Mouse (Mus musculus) cerebellum, postnatal 25 days (tissue): ENCODE measurements around the gene Ednra.

Source experiments
- DNase-seq, 2 experiments: peaks; one replicate each; pipeline ENCODE4 v3.0.0; 2021; ENCODE audit warnings: mixed read lengths in 2 of 2

Ednra gene

GRCm38 (mm10) chr8:77724046-77724930, at the start of gene Ednra:
TSS of gene Ednra (minus strand) at chr8:77724464.
- peak in 1 of 2 experiments; percentile 22 for DNase-seq

DNA sequence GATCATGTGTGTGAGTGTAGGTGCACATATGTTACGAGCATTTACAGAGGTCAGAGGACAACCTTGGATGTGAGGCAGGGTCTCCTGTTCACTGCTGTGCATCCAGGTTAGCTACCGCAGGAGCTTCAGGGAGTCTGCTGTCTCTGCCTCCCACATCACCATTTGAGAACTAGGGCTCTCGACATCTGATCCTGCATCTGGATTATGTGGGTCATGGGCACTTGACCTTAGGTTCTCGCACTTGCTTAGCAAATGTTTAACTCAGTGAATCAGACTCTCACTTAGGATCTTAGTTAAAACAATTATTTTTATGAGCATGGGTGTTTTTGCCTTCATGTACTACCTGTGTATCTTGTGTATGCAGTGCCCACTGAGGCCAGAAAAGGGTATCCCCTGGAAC, 49.6 kb upstream of the Ednra start:
- no peak for DNase-seq

DNA sequence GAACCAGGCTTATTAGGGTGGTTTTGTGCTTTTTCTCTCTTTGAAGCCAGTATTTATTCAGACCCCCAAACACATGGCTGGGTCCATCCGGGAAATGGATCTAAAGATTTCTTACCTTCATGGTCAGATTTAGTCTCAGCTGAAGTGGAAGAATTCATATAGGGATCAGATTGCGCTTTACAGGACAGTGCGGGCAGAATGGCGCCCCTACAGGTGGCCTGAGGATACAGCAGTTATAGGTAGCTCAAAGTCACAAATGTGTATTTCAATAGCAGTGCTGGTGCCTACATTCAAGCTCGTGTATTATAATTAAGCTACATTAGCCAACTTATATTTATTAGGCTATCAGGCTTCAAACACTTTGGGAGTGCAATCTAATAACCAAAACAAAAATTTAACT, 49.0 kb upstream of the Ednra start:
- no peak for DNase-seq

GRCm38 (mm10) chr8:77772210-77772886, 48.1 kb upstream of the Ednra start:
- peak in 1 of 2 experiments; percentile 9 for DNase-seq

- no peak for DNase-seq
These were observed 46.7 kb upstream of the Ednra start for GRCm38 (mm10) chr8:77770966-77771365.

- DNase-seq: no peak
These were observed 44.7 kb upstream of the Ednra start for GRCm38 (mm10) chr8:77768916-77769315.

DNA sequence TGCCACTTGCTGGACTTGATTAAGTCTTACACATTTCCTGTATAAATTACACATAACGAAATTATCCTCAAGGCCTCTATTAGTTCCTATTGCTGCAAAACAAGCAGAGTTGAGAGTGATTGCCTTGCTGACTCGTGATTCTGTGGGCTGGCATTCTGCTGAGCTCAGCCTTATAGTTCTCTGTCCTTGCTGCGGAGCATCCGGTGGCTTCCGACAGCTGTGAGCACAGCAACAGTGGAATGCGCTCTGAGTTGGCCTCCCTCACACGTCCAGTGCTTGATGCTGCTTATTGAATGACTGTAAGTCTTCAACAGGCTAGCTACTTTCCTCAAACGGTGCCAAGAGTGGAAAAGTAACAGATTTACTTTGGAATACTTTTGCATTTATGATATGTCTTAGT, 40.0 kb upstream of the Ednra start:
- no peak for DNase-seq

- no peak for DNase-seq
These were observed 38.7 kb upstream of the Ednra start for GRCm38 (mm10) chr8:77762967-77763366.

DNA sequence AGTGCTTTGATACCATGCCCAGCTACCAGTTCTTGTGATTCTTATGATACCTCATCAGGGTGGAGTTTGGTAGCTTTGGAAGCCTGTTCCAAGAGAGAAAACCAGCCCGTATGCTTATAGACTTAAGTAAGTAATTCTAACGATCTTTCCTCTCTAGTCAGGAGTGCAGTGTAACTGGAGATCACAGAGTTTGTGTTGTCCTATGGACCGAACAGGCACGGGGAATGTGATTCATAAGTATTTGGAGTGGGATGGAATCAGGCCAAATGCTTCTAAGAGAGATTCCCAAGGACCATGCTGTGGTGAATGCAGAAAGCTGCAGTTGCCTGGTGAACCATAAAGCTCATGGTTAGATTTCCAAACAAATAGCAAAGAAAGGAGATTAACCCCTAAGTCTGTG, 31.2 kb upstream of the Ednra start:
- no peak for DNase-seq

DNA sequence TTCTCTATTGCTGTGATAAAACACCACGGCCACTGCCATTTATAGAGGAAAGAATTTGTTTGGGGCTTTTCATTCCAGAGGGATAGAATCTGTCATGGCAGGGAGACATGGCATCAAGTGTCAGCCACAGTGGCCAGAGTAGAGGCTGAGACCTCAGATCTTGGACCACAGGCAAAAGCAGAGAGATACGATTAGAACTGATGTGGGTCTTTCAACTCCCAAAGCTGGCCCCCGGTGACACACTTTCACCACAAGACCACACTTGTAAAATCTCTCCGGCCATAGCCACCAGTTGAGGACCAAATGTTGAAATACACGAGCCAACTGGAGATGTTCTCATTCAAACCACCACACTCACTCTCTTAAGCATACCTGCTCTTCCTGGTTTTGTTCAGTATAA, 29.5 kb upstream of the Ednra start:
- no peak for DNase-seq

GRCm38 (mm10) chr8:77752041-77752440, 27.8 kb upstream of the Ednra start:
- no peak for DNase-seq

DNA sequence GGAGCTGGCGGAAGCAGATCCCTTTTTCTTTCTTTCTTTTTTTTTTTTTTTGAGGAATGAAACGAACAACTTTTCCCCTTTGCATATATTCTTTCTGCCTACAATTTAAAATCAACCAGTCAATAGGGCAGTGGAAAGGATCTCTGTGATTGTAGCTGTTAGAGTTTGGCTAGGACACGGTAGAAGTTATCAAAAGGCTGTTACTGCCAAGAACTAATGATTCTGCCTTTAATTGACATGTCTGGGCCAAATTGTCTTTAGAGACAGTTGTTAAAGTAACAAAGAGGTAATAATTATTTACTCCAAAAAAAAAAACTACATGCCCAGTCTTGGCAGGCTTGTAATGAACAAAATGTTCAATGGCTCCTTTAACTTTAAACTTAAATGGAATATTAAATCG, 26.1 kb upstream of the Ednra start:
- DNase-seq: no peak

- no peak for DNase-seq
These were observed 20.2 kb upstream of the Ednra start for GRCm38 (mm10) chr8:77744476-77744875.

- no peak for DNase-seq
These were observed 18.1 kb upstream of the Ednra start for GRCm38 (mm10) chr8:77742395-77742794.

DNA sequence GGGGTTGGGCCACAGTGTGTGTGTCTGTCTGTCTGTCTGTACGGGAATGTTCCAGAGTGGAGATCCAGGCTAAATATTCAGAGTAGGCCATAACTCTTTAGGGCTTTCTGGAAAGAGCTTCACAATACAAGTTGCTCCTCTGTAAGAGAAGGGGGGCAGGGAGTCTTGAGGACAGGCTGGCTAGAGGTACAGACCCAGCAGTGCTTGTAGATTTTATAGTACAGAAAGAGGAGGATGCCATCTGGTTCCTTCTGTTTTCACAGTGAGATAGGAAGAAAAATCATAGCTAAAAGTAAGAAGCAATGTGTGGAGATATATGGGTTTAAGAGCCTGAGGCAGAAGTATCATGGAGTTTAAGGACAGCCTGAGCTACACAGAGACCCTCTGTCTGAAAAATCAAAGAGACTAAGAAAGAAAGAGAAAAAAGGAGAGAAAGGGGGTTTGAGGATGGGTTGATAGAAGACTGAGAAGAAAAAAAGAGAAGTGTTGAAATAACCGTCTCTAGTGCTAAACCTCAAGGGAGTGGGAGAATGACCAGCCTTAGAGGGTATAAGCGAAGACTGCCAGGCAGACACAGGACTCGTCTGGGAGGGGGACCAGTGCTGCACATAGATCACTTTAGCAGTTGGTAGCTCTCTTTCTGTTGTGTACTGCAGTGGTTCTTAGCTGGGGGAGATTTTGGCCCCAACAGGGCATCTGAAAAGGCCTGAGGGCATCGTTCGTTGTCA, 16.9 kb upstream of the Ednra start:
- DNase-seq: no peak

- no peak for DNase-seq
These were observed 14.2 kb upstream of the Ednra start for GRCm38 (mm10) chr8:77738419-77738818.

- no peak for DNase-seq
These were observed 13.1 kb upstream of the Ednra start for GRCm38 (mm10) chr8:77737327-77737726.

- DNase-seq: no peak
These were observed 9.5 kb upstream of the Ednra start for GRCm38 (mm10) chr8:77733792-77734191.

- DNase-seq: no peak
These were observed 8.7 kb upstream of the Ednra start for GRCm38 (mm10) chr8:77732964-77733363.

DNA sequence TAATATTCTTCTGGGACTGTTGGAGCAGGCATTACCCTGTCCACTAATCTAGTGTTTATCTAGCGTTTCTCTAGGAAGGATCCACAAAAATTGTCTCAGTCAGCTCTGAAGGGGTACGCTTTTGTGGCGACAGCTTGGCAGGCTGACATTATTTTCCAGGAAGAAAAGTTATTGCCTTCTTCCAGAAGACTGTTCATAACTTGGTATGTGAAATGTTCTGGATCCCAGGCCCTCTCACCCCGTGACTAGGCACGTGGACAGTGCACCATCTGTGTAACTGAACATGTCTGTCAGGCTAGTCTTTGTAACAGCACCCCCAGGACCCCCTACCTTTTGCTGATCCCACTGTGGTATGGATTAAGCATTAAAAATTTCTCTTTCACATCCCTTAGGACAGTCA, 1.1 kb upstream of the Ednra start:
- DNase-seq: no peak

- no peak for DNase-seq
These were observed 674 bp downstream of the Ednra start for GRCm38 (mm10) chr8:77723534-77724045.

DNA sequence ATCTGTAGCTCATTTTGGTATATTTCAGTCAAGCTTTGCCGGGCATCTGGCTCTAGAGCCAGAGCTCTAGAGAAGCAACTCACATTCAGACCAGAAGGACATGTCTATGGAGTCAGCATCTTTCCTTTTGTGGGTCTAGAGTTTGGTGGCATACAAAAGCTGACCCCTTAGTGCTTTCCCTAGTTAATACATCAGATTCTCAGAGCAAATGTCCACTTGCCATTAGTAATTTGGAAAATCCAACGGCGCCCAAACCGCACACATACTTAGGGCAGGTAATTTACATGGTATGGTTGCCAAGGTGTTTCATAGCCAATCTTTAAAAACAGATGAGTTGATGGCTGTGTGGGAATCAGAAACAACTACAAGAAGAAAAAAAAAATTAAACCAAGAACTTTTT, 1.2 kb downstream of the Ednra start:
- no peak for DNase-seq

DNA sequence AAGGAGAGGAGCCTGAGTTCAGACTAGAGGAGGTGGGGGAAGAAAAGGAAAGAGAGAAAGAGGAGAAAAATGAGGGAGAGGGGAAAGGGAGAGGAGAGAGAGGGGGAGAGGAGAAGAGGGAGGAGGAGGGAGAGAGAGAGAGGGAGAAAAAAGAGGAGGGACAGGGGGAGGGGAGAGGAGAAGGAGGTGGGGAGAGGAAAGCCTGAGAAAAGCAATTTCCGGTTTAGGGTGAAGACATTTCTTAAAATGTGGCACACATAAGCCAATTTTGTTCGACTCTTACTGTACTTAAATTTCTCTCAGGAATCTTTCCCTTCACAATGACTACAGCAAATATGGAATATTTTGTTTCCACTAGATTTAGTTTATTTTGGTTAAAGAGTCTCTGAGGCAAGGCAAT, 5.3 kb downstream of the Ednra start:
- no peak for DNase-seq
